ENCODE assay signal across 7 mouse cellular contexts in genomic region chr15:83405866-83406265, GRCm38 (mm10). TPM values are rescaled to one million over a fixed set of nuclear protein-coding genes. Genes with fewer than 3 reads are reported as not detected.
DNase-seq lines count a peak whose midpoint lies in the region; ATAC-seq lines count a peak whose summit lies in the region.
"Not testable (repeated sequence)": the region's sequence is repeated elsewhere in the genome, so short reads cannot be mapped to it uniquely, and the experiment has no call there.

No protein-coding gene starts in this region.

- not testable (repeated sequence) for H3K4me1 ChIP-seq in ES-E14 (ENCODE audit: control insufficient read depth in 2 of 2, insufficient read depth in 2 of 2, low read length in 2 of 2, poor library complexity in 1 of 2); forebrain, embryonic 12.5 days; midbrain, embryonic 15.5 days
- H3K4me1 ChIP-seq in heart, embryonic 11.5 days (ENCODE audit: control insufficient read depth, insufficient read depth, low read length) = peaks cover 43% of the 10 kb centered on the region
- peaks cover 22% of the 10 kb centered on the region for H3K4me1 ChIP-seq in intestine, embryonic 15.5 days (replicated peaks)
- H3K4me1 ChIP-seq in liver, embryonic 12.5 days = peaks cover 54% of the 10 kb centered on the region
- peaks cover 12% of the 10 kb centered on the region for H3K4me1 ChIP-seq in lung, embryonic 16.5 days (replicated peaks; ENCODE audit: control insufficient read depth, insufficient read depth, low read length)

- not testable (repeated sequence) for H3K9me3 ChIP-seq in ES-E14 (ENCODE audit: control insufficient read depth, insufficient read depth, low read depth, low read length); forebrain, embryonic 12.5 days; heart, embryonic 11.5 days (replicated peaks; ENCODE audit: control insufficient read depth, low read length); intestine, embryonic 15.5 days; liver, embryonic 12.5 days (replicated peaks); lung, embryonic 16.5 days (ENCODE audit: control insufficient read depth, low read length); midbrain, embryonic 15.5 days

- not testable (repeated sequence) for DNase-seq in ES-E14 (ENCODE audit: low read depth, low spot score)

- H3K27ac ChIP-seq in ES-E14 (ENCODE audit: insufficient read depth, low read depth, low read length, poor library complexity, severe bottlenecking); forebrain, embryonic 12.5 days; heart, embryonic 11.5 days (ENCODE audit: low read depth, low read length); intestine, embryonic 15.5 days; liver, embryonic 12.5 days; lung, embryonic 16.5 days (ENCODE audit: low read length); midbrain, embryonic 15.5 days: not testable (repeated sequence)

- not testable (repeated sequence) for H3K9ac ChIP-seq in ES-E14 (ENCODE audit: insufficient read depth, low read depth, low read length, poor library complexity, severe bottlenecking); forebrain, embryonic 12.5 days; heart, embryonic 11.5 days (ENCODE audit: low read depth, low read length); intestine, embryonic 15.5 days; liver, embryonic 12.5 days; lung, embryonic 16.5 days (ENCODE audit: low read length); midbrain, embryonic 15.5 days

- peak; percentile 71; the same call in 1 of the 2 replicates for ATAC-seq in forebrain, embryonic 12.5 days (ENCODE audit: low FRiP score)
- 0 out of 2 replicates have a peak, but pooled peaks have one; percentile 43 for ATAC-seq in heart, embryonic 11.5 days (replicated peaks; ENCODE audit: insufficient number of reproducible peaks, low FRiP score, low TSS enrichment)
- peak; percentile 69; the same call in 1 of the 2 replicates for ATAC-seq in intestine, embryonic 15.5 days
- ATAC-seq in liver, embryonic 12.5 days = peak; percentile 51
- ATAC-seq in lung, embryonic 16.5 days (ENCODE audit: low read depth) = peak; percentile 58; the same call in 1 of the 2 replicates
- peak; percentile 48; the same call in 1 of the 2 replicates for ATAC-seq in midbrain, embryonic 15.5 days (replicated peaks)

- in situ Hi-C loops in ES-E14 (cut with MboI; ENCODE audit: low sequenced_read_pairs in 2 of 2, unreplicated experiment in 2 of 2) = not testable (repeated sequence)

- not testable (repeated sequence) for H3K27me3 ChIP-seq in forebrain, embryonic 12.5 days; heart, embryonic 11.5 days (ENCODE audit: control insufficient read depth, insufficient read depth, low read length); intestine, embryonic 15.5 days (replicated peaks); liver, embryonic 12.5 days (replicated peaks); lung, embryonic 16.5 days (ENCODE audit: control insufficient read depth, insufficient read depth, low read depth, low read length); midbrain, embryonic 15.5 days (replicated peaks)

- peak overlapping the region; percentile 40 to 59; a peak in 3 of 4 replicates for H3K4me3 ChIP-seq in ES-E14 (ENCODE audit: insufficient read depth in 1 of 2, low read depth in 1 of 2, low read length in 2 of 2, poor library complexity in 1 of 2, severe bottlenecking in 1 of 2)
- not testable (repeated sequence) for H3K4me3 ChIP-seq in forebrain, embryonic 12.5 days (replicated peaks); heart, embryonic 11.5 days (ENCODE audit: low read depth, low read length); intestine, embryonic 15.5 days (replicated peaks); liver, embryonic 12.5 days; lung, embryonic 16.5 days (ENCODE audit: low read length); midbrain, embryonic 15.5 days

- H3K36me3 ChIP-seq in ES-E14 (ENCODE audit: control insufficient read depth, insufficient read depth, low read length, poor library complexity, severe bottlenecking); forebrain, embryonic 12.5 days (replicated peaks); heart, embryonic 11.5 days (ENCODE audit: control insufficient read depth, insufficient read depth, low read length); intestine, embryonic 15.5 days; lung, embryonic 16.5 days (ENCODE audit: control insufficient read depth, insufficient read depth, low read length); midbrain, embryonic 15.5 days (replicated peaks): not testable (repeated sequence)
- H3K36me3 ChIP-seq in liver, embryonic 12.5 days = peaks cover 58% of the 10 kb centered on the region

- not testable (repeated sequence) for H3K4me2 ChIP-seq in forebrain, embryonic 12.5 days; heart, embryonic 11.5 days; intestine, embryonic 15.5 days (replicated peaks); liver, embryonic 12.5 days; lung, embryonic 16.5 days (ENCODE audit: low read depth, low read length); midbrain, embryonic 15.5 days

- 85% methylated on average over 21 of the region's 40 CpGs for WGBS in forebrain, embryonic 12.5 days
- 78% methylated on average over 16 of the region's 40 CpGs for WGBS in heart, embryonic 11.5 days (ENCODE audit: insufficient replicate concordance)
- whole genome bisulfite sequencing in intestine, embryonic 15.5 days = 88% methylated on average over 21 of the region's 40 CpGs
- WGBS in liver, embryonic 12.5 days (ENCODE audit: insufficient replicate concordance) = 86% methylated on average over 19 of the region's 40 CpGs
- 79% methylated on average over 15 of the region's 40 CpGs for WGBS in lung, embryonic 16.5 days
- WGBS in midbrain, embryonic 15.5 days = 87% methylated on average over 18 of the region's 40 CpGs

RNA-seq across cellular contexts. Expression of gene Arfgap3, which starts 55.8 kb away (rescaled TPM):
- total RNA-seq in ES-E14 (2012; rRNA removed) = 10.8 and 13.5 TPM in 2 replicates
- polyA plus RNA-seq in forebrain, embryonic 12.5 days (2016; fragmentation: Nextera tagmentation; extraction: Ambion mirVana) = 35.3 and 37.3 TPM in 2 replicates
- polyA plus RNA-seq in heart, embryonic 11.5 days (2014; fragmentation: Nextera tagmentation; extraction: Ambion mirVana) = 29.9 and 34.4 TPM in 2 replicates
- polyA plus RNA-seq in intestine, embryonic 15.5 days (2015; fragmentation: Nextera tagmentation; extraction: Ambion mirVana) = 60.5 and 62.9 TPM in 2 replicates
- 16.2 and 19.9 TPM in 2 replicates for polyA plus RNA-seq in liver, embryonic 12.5 days (2016; fragmentation: Nextera tagmentation; extraction: Ambion mirVana)
- polyA plus RNA-seq in lung, embryonic 16.5 days (2015; fragmentation: Nextera tagmentation; extraction: Ambion mirVana) = 43.8 and 45.8 TPM in 2 replicates
- 44.4 and 45.1 TPM in 2 replicates for polyA plus RNA-seq in midbrain, embryonic 15.5 days (2015; fragmentation: Nextera tagmentation; extraction: Ambion mirVana)

RNA-seq across cellular contexts. Expression of gene Pacsin2, which starts 58.5 kb away (rescaled TPM):
- 43.8 and 67.7 TPM in 2 replicates for total RNA-seq in ES-E14 (2012; rRNA removed)
- 37.0 and 40.7 TPM in 2 replicates for polyA plus RNA-seq in forebrain, embryonic 12.5 days (2016; fragmentation: Nextera tagmentation; extraction: Ambion mirVana)
- polyA plus RNA-seq in heart, embryonic 11.5 days (2014; fragmentation: Nextera tagmentation; extraction: Ambion mirVana) = 55.0 and 60.0 TPM in 2 replicates
- 70.8 and 78.1 TPM in 2 replicates for polyA plus RNA-seq in intestine, embryonic 15.5 days (2015; fragmentation: Nextera tagmentation; extraction: Ambion mirVana)
- 65.1 and 68.4 TPM in 2 replicates for polyA plus RNA-seq in liver, embryonic 12.5 days (2016; fragmentation: Nextera tagmentation; extraction: Ambion mirVana)
- 71.4 and 73.6 TPM in 2 replicates for polyA plus RNA-seq in lung, embryonic 16.5 days (2015; fragmentation: Nextera tagmentation; extraction: Ambion mirVana)
- 24.8 and 25.5 TPM in 2 replicates for polyA plus RNA-seq in midbrain, embryonic 15.5 days (2015; fragmentation: Nextera tagmentation; extraction: Ambion mirVana)
